8 mouse cellular contexts compared by ENCODE assay signal in genomic region chr12:5119286-5119685, GRCm38 (mm10).
DNase-seq lines count a peak whose midpoint lies in the region; ATAC-seq and TF ChIP-seq lines count a peak whose summit lies in the region.

No protein-coding gene starts in this region.

- 62% methylated on average over 9 of the region's 9 CpGs for WGBS in heart, embryonic 10.5 days
- WGBS in hindbrain, embryonic 10.5 days: 61% methylated on average over 9 of the region's 9 CpGs
- WGBS in liver, embryonic 14.5 days (ENCODE audit: insufficient replicate concordance): 57% methylated on average over 9 of the region's 9 CpGs

- no peak overlapping the region for H3K9ac ChIP-seq in liver, embryonic 14.5 days (replicated peaks)

- H3K4me2 ChIP-seq in liver, embryonic 14.5 days (ENCODE audit: low read depth): peak overlapping the region; percentile 24; the same call in 1 of the 2 replicates

- H3K4me1 ChIP-seq in heart, embryonic 10.5 days: peaks cover 20% of the 10 kb centered on the region
- H3K4me1 ChIP-seq in hindbrain, embryonic 10.5 days (replicated peaks): peaks cover 20% of the 10 kb centered on the region
- H3K4me1 ChIP-seq in liver, embryonic 14.5 days (replicated peaks; ENCODE audit: control insufficient read depth in 2 of 2, insufficient read depth in 2 of 2, low read length in 1 of 2): peaks cover 0 to 4% of the 10 kb centered on the region in 2 experiments; a peak in 1 of 4 replicates

- no peak overlapping the region for H3K27ac ChIP-seq in heart, embryonic 10.5 days
- H3K27ac ChIP-seq in hindbrain, embryonic 10.5 days: no peak overlapping the region
- no peak overlapping the region for H3K27ac ChIP-seq in liver, embryonic 14.5 days

- no peaks in the 10 kb centered on the region for H3K27me3 ChIP-seq in heart, embryonic 10.5 days (ENCODE audit: insufficient read depth, poor library complexity, severe bottlenecking)
- no peaks in the 10 kb centered on the region for H3K27me3 ChIP-seq in hindbrain, embryonic 10.5 days (ENCODE audit: insufficient read depth, poor library complexity, severe bottlenecking)
- no peaks in the 10 kb centered on the region for H3K27me3 ChIP-seq in liver, embryonic 14.5 days (ENCODE audit: control insufficient read depth, insufficient read depth, low read length)

- no peaks in the 10 kb centered on the region for H3K9me3 ChIP-seq in heart, embryonic 10.5 days
- no peaks in the 10 kb centered on the region for H3K9me3 ChIP-seq in hindbrain, embryonic 10.5 days
- no peaks in the 10 kb centered on the region for H3K9me3 ChIP-seq in liver, embryonic 14.5 days (ENCODE audit: control insufficient read depth, low read length)

- DNase-seq in heart, embryonic 10.5 days (ENCODE audit: low spot score): no peak
- DNase-seq in heart, postnatal 4 days: no peak
- DNase-seq in hindbrain, embryonic 10.5 days (ENCODE audit: low spot score): no peak
- no peak for DNase-seq in liver, embryonic 14.5 days (ENCODE audit: low read depth in 3 of 3, low spot score in 3 of 3)
- no peak for DNase-seq in adrenal gland, postnatal 25 days
- DNase-seq in urinary bladder, postnatal 14 days (ENCODE audit: low spot score): no peak
- DNase-seq in left cerebral cortex, adult 18-20 months (ENCODE audit: low spot score in 2 of 2): no peak

- no peaks in the 10 kb centered on the region for H3K36me3 ChIP-seq in heart, embryonic 10.5 days
- no peaks in the 10 kb centered on the region for H3K36me3 ChIP-seq in hindbrain, embryonic 10.5 days
- H3K36me3 ChIP-seq in liver, embryonic 14.5 days (replicated peaks; ENCODE audit: control insufficient read depth, insufficient read depth, low read depth): no peaks in the 10 kb centered on the region

- TF ChIP-seq EP300 in liver, embryonic 14.5 days (IDR thresholded peaks at IDR 0.05; ENCODE audit: low read depth): no peak

- TF ChIP-seq CTCF in liver, embryonic 14.5 days (IDR thresholded peaks at IDR 0.05; ENCODE audit: low read depth): no peak

- ATAC-seq in CD4-positive, CD25-positive, alpha-beta regulatory T cell, adult 4 months: peak; percentile 29
- ATAC-seq in liver, embryonic 14.5 days (ENCODE audit: insufficient read depth): no peak

- H3K4me3 ChIP-seq in heart, embryonic 10.5 days: peak overlapping the region; percentile 48
- H3K4me3 ChIP-seq in hindbrain, embryonic 10.5 days: peak overlapping the region; percentile 41
- H3K4me3 ChIP-seq in liver, embryonic 14.5 days (ENCODE audit: insufficient read depth in 1 of 2, low read depth in 2 of 2, low read length in 2 of 2): no peak overlapping the region

Comparison
In these comparisons a context has a peak if more than half of its experiments do, and no peak if none do; other contexts are left out.
1. H3K4me3 ChIP-seq: peak in heart, embryonic 10.5 days (single experiment) and hindbrain, embryonic 10.5 days (single experiment); none in liver, embryonic 14.5 days (0 of 2).